ENCODE assay signal across 21 mouse cellular contexts in the genomic region with DNA sequence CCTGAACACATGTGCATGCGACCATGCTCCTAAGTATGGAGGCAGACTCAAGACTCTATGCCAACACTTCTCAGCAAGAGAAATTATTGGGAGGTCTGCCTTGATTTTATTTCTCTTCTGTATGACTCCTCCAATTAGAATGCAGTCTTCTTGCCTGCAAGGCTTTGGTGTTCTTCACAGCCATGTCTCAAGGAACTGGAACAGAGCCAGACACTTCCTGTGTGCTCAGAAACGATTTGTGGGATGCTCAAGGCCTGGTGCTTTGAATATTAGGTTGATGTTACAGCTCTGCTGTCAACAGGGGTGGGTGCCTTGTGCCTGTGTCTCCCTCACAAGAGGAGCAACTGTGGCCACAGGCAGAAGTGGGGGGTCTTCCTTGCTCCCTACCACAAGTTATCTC. TPM values are rescaled to one million over a fixed set of nuclear protein-coding genes. Genes with fewer than 3 reads are reported as not detected.
DNase-seq lines count a peak whose midpoint lies in the region; ATAC-seq and TF ChIP-seq lines count a peak whose summit lies in the region.
"Had no signal": no experiment of that assay in that cellular context is flagged by ENCODE, and none has a peak within 500 bp of the region (broad histone marks: within the 10 kb centered on the region; RNA-seq: fewer than 3 reads in every experiment).

No protein-coding gene starts in this region.

- WGBS in hindbrain, embryonic 10.5 days = 83% methylated on average over 2 of the region's 2 CpGs
- 69% methylated on average over 2 of the region's 2 CpGs for WGBS in hindbrain, embryonic 12.5 days
- WGBS in stomach, postnatal 0 days = 38% methylated on average over 2 of the region's 2 CpGs

- H3K36me3 ChIP-seq in hindbrain, embryonic 10.5 days = no peaks in the 10 kb centered on the region
- no peaks in the 10 kb centered on the region for H3K36me3 ChIP-seq in hindbrain, embryonic 12.5 days
- no peaks in the 10 kb centered on the region for H3K36me3 ChIP-seq in stomach, postnatal 0 days (ENCODE audit: control insufficient read depth, insufficient read depth, low read length)
- H3K36me3 ChIP-seq: G1E; heart, embryonic 15.5 days had no signal

- no peak overlapping the region for H3K4me3 ChIP-seq in hindbrain, embryonic 10.5 days
- no peak overlapping the region for H3K4me3 ChIP-seq in hindbrain, embryonic 12.5 days
- no peak overlapping the region for H3K4me3 ChIP-seq in stomach, postnatal 0 days (ENCODE audit: low read depth, low read length)
- H3K4me3 ChIP-seq: forebrain, embryonic 13.5 days; heart, embryonic 15.5 days had no signal

- H3K4me2 ChIP-seq in hindbrain, embryonic 12.5 days (replicated peaks) = no peak overlapping the region
- no peak overlapping the region for H3K4me2 ChIP-seq in stomach, postnatal 0 days (replicated peaks; ENCODE audit: low read depth)
- H3K4me2 ChIP-seq: forebrain, embryonic 13.5 days; heart, embryonic 11.5 days; heart, embryonic 15.5 days had no signal

- H3K9me3 ChIP-seq in hindbrain, embryonic 10.5 days = no peaks in the 10 kb centered on the region
- no peaks in the 10 kb centered on the region for H3K9me3 ChIP-seq in hindbrain, embryonic 12.5 days (replicated peaks)
- H3K9me3 ChIP-seq in stomach, postnatal 0 days (ENCODE audit: control insufficient read depth, low read length) = no peaks in the 10 kb centered on the region
- H3K9me3 ChIP-seq: forebrain, embryonic 13.5 days; heart, embryonic 15.5 days had no signal

- TF ChIP-seq EP300 in stomach, postnatal 0 days (optimal IDR thresholded peaks at IDR 0.05) = no peak

- no peak for ATAC-seq in hindbrain, embryonic 12.5 days (ENCODE audit: low FRiP score)
- ATAC-seq in stomach, postnatal 0 days (ENCODE audit: low FRiP score, low TSS enrichment) = no peak; the same call in 1 of the 2 replicates
- no peak for ATAC-seq in megakaryocyte, adult 5-6 weeks (ENCODE audit: poor library complexity, severe bottlenecking)
- ATAC-seq: activated CD4-positive, CD25-positive, alpha-beta regulatory T cell, adult 4 months; CD4-positive, CD25-positive, alpha-beta regulatory T cell, adult 4 months; forebrain, embryonic 13.5 days; hindbrain, embryonic 16.5 days; inflammation-experienced regulatory T-cells, adult 6 months had no signal

- 0 out of 2 replicates have a peak overlapping the region, but pooled peaks have one; percentile 12 for H3K27ac ChIP-seq in hindbrain, embryonic 10.5 days
- no peak overlapping the region for H3K27ac ChIP-seq in hindbrain, embryonic 12.5 days
- 0 out of 2 replicates have a peak overlapping the region, but pooled peaks have one; percentile 35 for H3K27ac ChIP-seq in stomach, postnatal 0 days (replicated peaks)
- H3K27ac ChIP-seq: forebrain, embryonic 13.5 days; heart, embryonic 15.5 days had no signal

- no peak for TF ChIP-seq CTCF in stomach, postnatal 0 days (IDR thresholded peaks at IDR 0.05; ENCODE audit: low read depth)

- no peak for DNase-seq in hindbrain, embryonic 10.5 days (ENCODE audit: low spot score)
- peak; percentile 23 for DNase-seq in right cerebral cortex, adult 18-20 months
- no peak for DNase-seq in right cerebral cortex, adult 2 months (ENCODE audit: low spot score in 2 of 2)
- peak; percentile 73 for DNase-seq in brain, adult 2 months (ENCODE audit: low read depth, low spot score)
- no peak for DNase-seq in stomach, postnatal 0 days (ENCODE audit: low spot score)
- no peak for DNase-seq in neural tube, embryonic 10.5 days (ENCODE audit: extremely low spot score, low spot score)
- DNase-seq: adrenal gland, postnatal 14 days; B cell, adult 2 months; cerebellum, adult 2 months; gastrocnemius, postnatal 10 days; heart, adult 18-20 months had no signal

- H3K27me3 ChIP-seq in hindbrain, embryonic 10.5 days (ENCODE audit: insufficient read depth, poor library complexity, severe bottlenecking) = no peaks in the 10 kb centered on the region; the same call in 1 of the 2 replicates
- no peaks in the 10 kb centered on the region for H3K27me3 ChIP-seq in hindbrain, embryonic 12.5 days
- no peaks in the 10 kb centered on the region for H3K27me3 ChIP-seq in stomach, postnatal 0 days (ENCODE audit: control insufficient read depth, insufficient read depth, low read length)
- H3K27me3 ChIP-seq: forebrain, embryonic 13.5 days; heart, embryonic 15.5 days had no signal

- no peaks in the 10 kb centered on the region for H3K4me1 ChIP-seq in hindbrain, embryonic 10.5 days (replicated peaks)
- no peaks in the 10 kb centered on the region for H3K4me1 ChIP-seq in hindbrain, embryonic 12.5 days
- no peaks in the 10 kb centered on the region for H3K4me1 ChIP-seq in stomach, postnatal 0 days (replicated peaks; ENCODE audit: control insufficient read depth, insufficient read depth)
- H3K4me1 ChIP-seq: forebrain, embryonic 13.5 days had no signal

- no peak overlapping the region for H3K9ac ChIP-seq in hindbrain, embryonic 12.5 days
- no peak overlapping the region for H3K9ac ChIP-seq in stomach, postnatal 0 days (ENCODE audit: low read length)
- H3K9ac ChIP-seq: forebrain, embryonic 13.5 days; heart, embryonic 15.5 days had no signal

RNA-seq across cellular contexts. Expression of a gene that starts 22.2 kb away (rescaled TPM):
- 65.7 and 67.8 TPM in 2 replicates for polyA plus RNA-seq in hindbrain, embryonic 10.5 days (2016; fragmentation: Nextera tagmentation; extraction: Ambion mirVana)
- 63.4 and 71.6 TPM in 2 replicates for polyA plus RNA-seq in hindbrain, embryonic 12.5 days (2016; fragmentation: Nextera tagmentation; extraction: Ambion mirVana)
- polyA plus RNA-seq in stomach, postnatal 0 days (2015; fragmentation: Nextera tagmentation; extraction: Ambion mirVana) = 77.3 and 85.9 TPM in 2 replicates
- not detected in 2 replicates for total RNA-seq in megakaryocyte, adult 5-6 weeks (2015)
- total RNA-seq in megakaryocyte, adult 5-6 weeks (2017) = 0.26 and 1.3 TPM in 2 replicates
- polyA plus RNA-seq: G1E had no signal

Comparison
In these comparisons a context has a peak if more than half of its experiments do, and no peak if none do; other contexts are left out.
1. DNase-seq: peak in right cerebral cortex, adult 18-20 months (single experiment) and brain, adult 2 months (single experiment); none in hindbrain, embryonic 10.5 days (single experiment), right cerebral cortex, adult 2 months (0 of 2), stomach, postnatal 0 days (single experiment) and neural tube, embryonic 10.5 days (single experiment).